In the genomic region with DNA sequence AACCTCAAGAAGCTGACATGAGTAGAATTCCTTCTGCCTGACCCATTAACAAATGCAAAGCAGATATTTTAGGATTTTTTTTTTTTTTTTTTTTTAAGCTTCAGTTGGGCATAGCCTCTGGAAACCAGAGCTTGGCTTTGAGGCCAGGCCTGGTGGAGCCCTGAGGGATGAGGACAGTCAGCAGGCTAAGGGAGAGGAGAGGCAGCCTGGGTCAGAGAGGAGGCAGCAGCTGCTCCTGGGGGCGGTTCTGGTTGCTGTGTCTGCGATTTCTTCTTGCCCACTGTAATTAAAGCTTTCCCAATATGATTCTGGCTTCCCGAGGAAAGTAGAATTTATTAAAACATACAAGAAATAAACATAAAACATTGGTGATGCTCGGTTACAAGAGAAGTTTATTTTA, we compare ENCODE assay signal across 33 mouse cellular contexts. TPM values are rescaled to one million over a fixed set of nuclear protein-coding genes. Genes with fewer than 3 reads are reported as not detected.
DNase-seq lines count a peak whose midpoint lies in the region; ATAC-seq and TF ChIP-seq lines count a peak whose summit lies in the region.
"Had no signal": no experiment of that assay in that cellular context is flagged by ENCODE, and none has a peak within 500 bp of the region (broad histone marks: within the 10 kb centered on the region; RNA-seq: fewer than 3 reads in every experiment).

No protein-coding gene starts in this region.

- no peak overlapping the region for H3K9ac ChIP-seq in embryonic facial prominence, embryonic 12.5 days
- H3K9ac ChIP-seq: forebrain, embryonic 12.5 days; forebrain, embryonic 15.5 days; heart, embryonic 13.5 days; hindbrain, embryonic 14.5 days had no signal

- peaks cover 3% of the 10 kb centered on the region for H3K4me1 ChIP-seq in embryonic facial prominence, embryonic 12.5 days
- H3K4me1 ChIP-seq in embryonic facial prominence, embryonic 10.5 days, result peaks cover 19% of the 10 kb centered on the region

- no peaks in the 10 kb centered on the region for H3K27me3 ChIP-seq in embryonic facial prominence, embryonic 12.5 days
- H3K27me3 ChIP-seq in embryonic facial prominence, embryonic 10.5 days (replicated peaks; ENCODE audit: low read depth, poor library complexity, severe bottlenecking), result no peaks in the 10 kb centered on the region
- H3K27me3 ChIP-seq: forebrain, embryonic 12.5 days; forebrain, embryonic 15.5 days; heart, embryonic 13.5 days; Patski had no signal

- peaks cover 20% of the 10 kb centered on the region for H3K36me3 ChIP-seq in embryonic facial prominence, embryonic 12.5 days
- peaks cover 40% of the 10 kb centered on the region for H3K36me3 ChIP-seq in embryonic facial prominence, embryonic 10.5 days (replicated peaks)

- 59% methylated on average over 4 of the region's 4 CpGs for WGBS in embryonic facial prominence, embryonic 12.5 days
- WGBS in embryonic facial prominence, embryonic 10.5 days, result 74% methylated on average over 4 of the region's 4 CpGs

- intact Hi-C loops in left cerebral cortex, adult 2 months (cut with DNase I), result no loop called here
- intact Hi-C loops in left cerebral cortex, postnatal 4 days (cut with DNase I), result no loop called here

- H3K4me3 ChIP-seq in embryonic facial prominence, embryonic 12.5 days, result no peak overlapping the region
- no peak overlapping the region for H3K4me3 ChIP-seq in embryonic facial prominence, embryonic 10.5 days
- no peak overlapping the region for H3K4me3 ChIP-seq in left cerebral cortex, adult 2 months
- H3K4me3 ChIP-seq: erythroblast, embryonic 14.5 days; forebrain, embryonic 12.5 days; forebrain, embryonic 15.5 days; heart, adult 2 months; heart, embryonic 10.5 days; heart, embryonic 13.5 days had no signal

- H3K9me3 ChIP-seq in embryonic facial prominence, embryonic 12.5 days, result no peaks in the 10 kb centered on the region
- H3K9me3 ChIP-seq in embryonic facial prominence, embryonic 10.5 days, result no peaks in the 10 kb centered on the region
- H3K9me3 ChIP-seq: forebrain, embryonic 12.5 days; forebrain, embryonic 15.5 days; heart, embryonic 10.5 days; heart, embryonic 13.5 days had no signal

- H3K27ac ChIP-seq in embryonic facial prominence, embryonic 12.5 days, result 0 out of 2 replicates have a peak overlapping the region, but pooled peaks have one; percentile 30
- no peak overlapping the region for H3K27ac ChIP-seq in embryonic facial prominence, embryonic 10.5 days (replicated peaks)
- peak overlapping the region; percentile 32; the same call in 1 of the 2 replicates for H3K27ac ChIP-seq in left cerebral cortex, adult 2 months
- H3K27ac ChIP-seq: forebrain, embryonic 12.5 days; forebrain, embryonic 15.5 days; heart, adult 2 months; heart, embryonic 10.5 days; heart, embryonic 13.5 days; hindbrain, embryonic 14.5 days; hindbrain, postnatal 0 days had no signal

- no peak for ATAC-seq in embryonic facial prominence, embryonic 12.5 days (ENCODE audit: insufficient number of reproducible peaks, insufficient read depth, low FRiP score, low TSS enrichment)
- ATAC-seq: forebrain, embryonic 15.5 days; hindbrain, postnatal 0 days; Patski had no signal

- no peak for DNase-seq in embryonic facial prominence, embryonic 10.5 days (ENCODE audit: low spot score)
- DNase-seq in left cerebral cortex, adult 2 months (ENCODE audit: extremely low spot score in 1 of 2, low spot score in 2 of 2), result no peak
- DNase-seq in left cerebral cortex, postnatal 4 days, result no peak
- peak; percentile 17 for DNase-seq in NIH3T3 (ENCODE audit: low read depth)
- DNase-seq in frontal cortex, postnatal 14 days (ENCODE audit: low spot score in 2 of 2), result no peak
- DNase-seq: cerebellum, adult 11 months; cerebellum, adult 2 months; cerebellum, adult 9-11 months; gastrocnemius, postnatal 10 days; gastrocnemius, postnatal 36 days; heart, adult 2 months had no signal

- TF ChIP-seq CTCF in left cerebral cortex, adult 2 months (IDR thresholded peaks at IDR 0.05), result no peak

- H3K4me2 ChIP-seq in embryonic facial prominence, embryonic 12.5 days (replicated peaks), result no peak overlapping the region
- H3K4me2 ChIP-seq: forebrain, embryonic 12.5 days; forebrain, embryonic 15.5 days; heart, embryonic 13.5 days; hindbrain, embryonic 14.5 days had no signal

RNA-seq across cellular contexts. Expression of a gene that starts 3.5 kb away (rescaled TPM):
- 9.0 and 10.1 TPM in 2 replicates for polyA plus RNA-seq in embryonic facial prominence, embryonic 12.5 days (2016; fragmentation: Nextera tagmentation; extraction: Ambion mirVana)
- polyA plus RNA-seq in embryonic facial prominence, embryonic 10.5 days (2016; fragmentation: Nextera tagmentation; extraction: Ambion mirVana), result 9.3 and 12.4 TPM in 2 replicates
- 1 to 10 TPM; 8.3 to 9.0 TPM for total RNA-seq in left cerebral cortex, adult 2 months (2021)
- 1 to 10 TPM; 3.2 to 4.4 TPM for total RNA-seq in left cerebral cortex, postnatal 4 days (2021)

RNA-seq across cellular contexts. Expression of a gene that starts 8.6 kb away (rescaled TPM):
- 381 and 403 TPM in 2 replicates for polyA plus RNA-seq in embryonic facial prominence, embryonic 12.5 days (2016; fragmentation: Nextera tagmentation; extraction: Ambion mirVana)
- polyA plus RNA-seq in embryonic facial prominence, embryonic 10.5 days (2016; fragmentation: Nextera tagmentation; extraction: Ambion mirVana), result 486 and 490 TPM in 2 replicates
- total RNA-seq in left cerebral cortex, adult 2 months (2021), result 100 to 1,000 TPM; 166 to 167 TPM
- 100 to 1,000 TPM; 182 to 197 TPM for total RNA-seq in left cerebral cortex, postnatal 4 days (2021)

RNA-seq across cellular contexts. Expression of a gene that starts 12.0 kb away (rescaled TPM):
- polyA plus RNA-seq in embryonic facial prominence, embryonic 12.5 days (2016; fragmentation: Nextera tagmentation; extraction: Ambion mirVana), result 0.05 and 0.10 TPM in 2 replicates
- 0.04 and 0.12 TPM in 2 replicates for polyA plus RNA-seq in embryonic facial prominence, embryonic 10.5 days (2016; fragmentation: Nextera tagmentation; extraction: Ambion mirVana)
- total RNA-seq in left cerebral cortex, adult 2 months (2021), result not detected
- total RNA-seq in left cerebral cortex, postnatal 4 days (2021), result not detected
- total RNA-seq: adrenal gland, adult 18-20 months; adrenal gland, postnatal 10 days; adrenal gland, postnatal 36 days; common myeloid progenitor, adult 5-6 weeks; ES-E14; gastrocnemius, adult 18-20 months; gastrocnemius, postnatal 10 days; heart, adult 2 months; heart, postnatal 4 days had no signal
- polyA plus RNA-seq: cerebellum, adult 2 months; embryonic facial prominence, embryonic 11.5 days; erythroblast, embryonic 14.5 days; heart, adult 2 months; heart, embryonic 10.5 days; hindbrain, embryonic 11.5 days; inflammation-experienced regulatory T-cells, adult 6 months had no signal

RNA-seq across cellular contexts. Expression of a gene that starts 31.5 kb away (rescaled TPM):
- polyA plus RNA-seq in embryonic facial prominence, embryonic 12.5 days (2016; fragmentation: Nextera tagmentation; extraction: Ambion mirVana), result 1.1 TPM in 1 of 2 replicates, not detected in the other
- polyA plus RNA-seq in embryonic facial prominence, embryonic 10.5 days (2016; fragmentation: Nextera tagmentation; extraction: Ambion mirVana), result not detected in 2 replicates
- not detected for total RNA-seq in left cerebral cortex, adult 2 months (2021)
- not detected for total RNA-seq in left cerebral cortex, postnatal 4 days (2021)
- total RNA-seq: adrenal gland, adult 18-20 months; adrenal gland, postnatal 10 days; adrenal gland, postnatal 36 days; common myeloid progenitor, adult 5-6 weeks; ES-E14; gastrocnemius, adult 18-20 months; gastrocnemius, postnatal 10 days; gastrocnemius, postnatal 36 days; granulocyte monocyte progenitor cell, adult 5-6 weeks; heart, adult 2 months; heart, postnatal 14 days; heart, postnatal 4 days; hindbrain, postnatal 0 days had no signal
- polyA plus RNA-seq: cerebellum, adult 2 months; embryonic facial prominence, embryonic 11.5 days; erythroblast, embryonic 14.5 days; forebrain, embryonic 12.5 days; forebrain, embryonic 15.5 days; heart, adult 2 months; heart, embryonic 10.5 days; heart, embryonic 13.5 days; heart, embryonic 16.5 days; hindbrain, embryonic 11.5 days; hindbrain, embryonic 14.5 days; hindbrain, postnatal 0 days; inflammation-experienced regulatory T-cells, adult 6 months; Patski had no signal

RNA-seq across cellular contexts. Expression of a gene that starts 31.9 kb away (rescaled TPM):
- 67.8 and 69.0 TPM in 2 replicates for polyA plus RNA-seq in embryonic facial prominence, embryonic 12.5 days (2016; fragmentation: Nextera tagmentation; extraction: Ambion mirVana)
- 79.7 and 95.4 TPM in 2 replicates for polyA plus RNA-seq in embryonic facial prominence, embryonic 10.5 days (2016; fragmentation: Nextera tagmentation; extraction: Ambion mirVana)
- total RNA-seq in left cerebral cortex, adult 2 months (2021), result 1 to 10 TPM; 1.3 to 2.8 TPM
- total RNA-seq in left cerebral cortex, postnatal 4 days (2021), result 1 to 10 TPM; 4.2 TPM
- polyA plus RNA-seq: erythroblast, embryonic 14.5 days had no signal
